Mouse (Mus musculus): ENCODE measurements around the gene Map3k7.

Gene Map3k7

DNA sequence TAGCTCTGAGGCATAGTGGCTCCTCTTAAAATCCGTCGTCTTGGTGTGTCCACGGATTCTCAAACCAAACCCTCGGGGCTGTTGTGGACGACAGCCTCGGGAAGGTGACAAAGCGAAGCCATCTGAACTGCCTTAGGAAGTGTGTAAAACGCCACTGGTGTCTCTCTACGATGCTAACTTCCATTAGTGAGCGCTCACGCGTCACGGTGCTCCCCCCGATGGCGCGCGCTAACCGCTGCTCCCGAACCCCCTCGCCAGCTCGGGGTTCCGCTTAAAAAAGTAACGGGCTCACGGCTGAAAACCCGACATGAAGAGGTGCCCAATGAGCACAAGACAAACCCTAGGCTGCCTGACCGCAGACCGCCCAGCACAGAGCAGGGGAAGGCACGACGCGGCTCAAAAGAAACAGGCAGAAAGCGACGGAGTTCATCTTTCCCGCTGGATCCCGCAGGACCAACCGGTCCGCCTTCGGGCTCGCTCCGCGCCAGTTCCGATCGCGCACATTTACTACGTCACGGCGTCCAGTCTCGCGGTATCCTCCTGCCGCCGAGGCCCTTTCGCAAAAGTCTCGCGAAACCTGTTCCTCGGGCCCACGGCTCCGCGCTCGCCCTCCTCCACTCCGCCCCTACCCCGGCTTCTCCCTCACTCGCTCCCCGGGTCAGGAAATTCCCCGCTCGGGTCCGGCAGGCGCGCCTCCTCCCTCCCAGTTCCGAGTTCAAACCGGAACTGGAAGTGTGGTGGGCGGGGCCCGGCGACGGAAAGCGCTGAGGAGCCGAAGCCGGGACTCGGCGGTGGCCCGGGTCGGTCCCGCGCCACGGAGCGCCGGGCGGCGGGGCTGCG lies at the start of gene Map3k7:
Gene Map3k7, plus strand, starts transcription at position 744 of the 840 bp plus-strand sequence.
- DNase-seq (ENCODE audit: low spot score): peak; percentile 96

DNA sequence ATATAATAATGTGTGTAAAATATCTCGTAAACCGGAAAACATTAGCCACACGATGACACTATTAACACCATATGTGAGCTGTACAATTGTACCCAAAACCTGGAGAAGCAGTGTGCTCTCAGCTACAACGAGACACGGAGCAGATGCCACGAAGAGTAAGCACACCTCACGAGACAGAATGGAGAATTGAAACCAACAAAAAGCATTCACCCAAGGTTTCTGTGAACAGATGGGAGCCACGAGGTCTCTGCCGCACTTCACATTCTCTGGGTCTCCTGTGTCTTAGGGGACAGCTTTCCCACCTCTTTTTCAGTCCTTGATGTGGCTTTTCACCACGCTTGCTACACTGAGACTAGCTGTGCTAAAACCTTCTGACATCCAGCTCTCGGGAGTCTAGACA lies 48.8 kb upstream of the Map3k7 start:
- DNase-seq (ENCODE audit: low spot score): no peak

DNA sequence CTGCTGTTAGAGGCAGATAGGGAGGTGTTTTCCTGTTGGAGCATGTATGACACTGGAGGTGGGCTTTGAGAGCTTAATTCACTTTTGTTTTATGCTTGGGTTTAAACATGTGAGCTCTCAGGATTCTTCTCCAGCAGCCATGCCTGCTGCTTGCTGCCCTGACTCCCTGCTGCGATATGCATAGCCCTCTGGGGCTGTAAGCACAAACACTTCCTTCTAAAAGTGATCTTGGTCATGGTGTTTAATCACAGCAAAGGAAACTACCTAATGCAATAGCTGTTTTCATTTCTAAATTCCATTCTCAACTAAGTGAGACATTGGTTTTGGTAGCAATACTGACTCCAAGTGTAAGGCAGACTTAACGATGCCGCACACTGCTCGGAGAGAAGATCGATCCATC lies 45.2 kb upstream of the Map3k7 start:
- no peak for DNase-seq (ENCODE audit: low spot score)

DNA sequence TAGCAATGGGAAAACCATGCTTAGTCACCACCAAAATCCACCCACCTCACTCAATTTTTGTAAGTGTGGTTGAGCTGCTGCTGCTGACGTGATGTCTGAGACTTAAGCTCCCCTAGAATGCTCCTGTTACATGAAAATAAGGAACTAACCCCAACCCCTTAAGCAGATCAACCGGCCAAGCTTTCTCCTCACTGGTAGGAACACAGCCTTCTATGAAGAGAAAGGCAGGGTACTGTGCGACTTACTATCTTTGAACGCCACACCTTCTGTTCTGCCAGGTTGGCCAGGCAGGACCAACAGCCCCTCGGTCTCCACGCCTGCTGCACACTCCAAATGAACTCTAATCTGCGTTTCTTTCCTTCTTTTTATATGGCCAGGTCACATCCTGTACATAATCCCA lies 41.7 kb upstream of the Map3k7 start:
- DNase-seq (ENCODE audit: low spot score): no peak

GRCm38 (mm10) chr4:31923437-31923836 lies 40.5 kb upstream of the Map3k7 start:
- no peak for DNase-seq (ENCODE audit: low spot score)

DNA sequence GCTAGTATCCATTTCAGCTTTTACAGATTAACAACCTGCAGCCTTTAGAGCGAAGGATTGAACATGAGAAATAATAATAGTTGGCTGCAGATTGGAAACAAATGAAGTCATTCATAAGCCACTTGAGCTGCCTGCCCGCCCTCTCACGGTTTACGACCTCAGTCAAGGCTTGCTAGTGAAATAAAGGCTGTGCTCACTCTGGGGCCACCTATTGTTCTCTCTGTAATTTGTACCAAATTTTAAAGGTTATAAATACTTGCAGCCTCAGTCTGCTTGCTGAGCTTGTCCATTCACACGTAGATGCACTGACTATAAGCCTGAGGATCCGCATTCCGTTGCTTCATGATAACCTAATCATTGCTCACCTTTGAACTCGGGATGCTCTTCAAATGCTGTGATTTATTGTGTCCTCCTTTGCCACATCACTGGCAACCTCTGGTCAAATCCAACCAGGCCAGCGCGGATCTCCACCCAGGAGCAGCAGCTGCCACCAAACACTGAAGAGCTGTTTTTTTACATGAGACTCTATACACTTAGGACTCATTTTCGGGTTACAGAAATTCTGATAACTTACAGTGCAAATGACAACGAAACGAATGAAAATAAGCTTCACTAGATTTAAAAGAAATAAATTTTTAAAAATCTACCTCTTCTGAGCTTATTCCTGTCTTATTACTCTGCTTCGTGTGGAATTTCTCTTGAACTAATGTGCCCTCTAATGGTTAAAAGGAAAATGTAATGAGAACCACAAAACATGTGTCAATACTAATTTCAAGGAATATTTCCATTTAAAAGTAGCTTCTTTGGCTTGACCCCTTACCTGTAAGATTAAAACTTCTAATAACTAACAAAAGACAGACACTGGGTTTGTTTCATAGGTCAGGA lies 39.4 kb upstream of the Map3k7 start:
- DNase-seq (ENCODE audit: low spot score): no peak

- no peak for DNase-seq (ENCODE audit: low spot score)
These were observed 30.7 kb upstream of the Map3k7 start for GRCm38 (mm10) chr4:31933171-31933570.

GRCm38 (mm10) chr4:31935831-31936306 lies 28.0 kb upstream of the Map3k7 start:
- no peak for DNase-seq (ENCODE audit: low spot score)

- DNase-seq (ENCODE audit: low spot score): no peak
These were observed 27.5 kb upstream of the Map3k7 start for GRCm38 (mm10) chr4:31936358-31936757.

- DNase-seq (ENCODE audit: low spot score): no peak
These were observed 27.0 kb upstream of the Map3k7 start for GRCm38 (mm10) chr4:31936911-31937375.

DNA sequence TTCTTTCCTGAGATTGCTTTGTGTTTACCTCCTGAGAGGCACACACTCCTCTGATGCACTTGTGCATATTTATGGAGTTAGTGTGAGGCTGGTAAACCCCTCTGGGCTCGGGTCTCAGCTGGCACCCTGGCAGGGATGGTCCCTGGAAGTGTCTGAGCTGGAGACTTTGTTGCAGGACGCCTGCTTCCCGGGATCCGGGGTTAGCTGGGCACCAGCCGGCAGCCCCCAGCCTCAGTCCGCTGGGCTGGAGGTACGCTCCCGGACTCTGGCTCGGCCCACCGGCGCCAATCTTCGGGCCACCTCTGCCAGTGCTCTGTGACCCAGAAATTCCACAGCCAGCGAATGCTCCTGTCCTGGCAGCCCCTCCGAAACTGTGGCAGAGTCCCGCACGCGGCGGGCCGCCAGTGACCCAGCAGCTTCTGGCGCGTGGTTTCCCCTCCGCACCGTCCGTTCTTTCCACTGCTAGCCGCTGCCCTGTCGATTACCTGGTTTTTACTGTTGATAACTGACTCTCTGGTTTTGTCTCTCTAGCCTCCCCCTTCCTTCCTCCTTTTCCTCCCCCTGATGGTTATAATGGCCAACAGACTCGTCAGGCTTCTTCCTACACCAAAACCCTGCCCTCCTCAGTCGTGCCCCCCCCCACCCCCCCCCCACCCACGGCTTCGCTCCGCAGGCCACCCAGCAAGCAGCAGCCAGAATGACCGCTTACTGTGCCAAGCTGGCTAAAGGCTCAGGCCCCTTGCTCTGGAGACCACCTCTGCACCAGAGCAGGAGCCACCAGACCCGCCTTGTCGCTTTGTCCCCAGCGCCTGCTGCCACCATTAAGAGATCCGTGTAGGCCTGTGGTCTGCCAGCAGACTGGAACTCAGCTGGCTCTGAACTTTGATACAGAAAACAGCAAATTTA lies 26.3 kb upstream of the Map3k7 start:
- DNase-seq (ENCODE audit: low spot score): no peak

- no peak for DNase-seq (ENCODE audit: low spot score)
These were observed 25.3 kb upstream of the Map3k7 start for GRCm38 (mm10) chr4:31938416-31939106.

DNA sequence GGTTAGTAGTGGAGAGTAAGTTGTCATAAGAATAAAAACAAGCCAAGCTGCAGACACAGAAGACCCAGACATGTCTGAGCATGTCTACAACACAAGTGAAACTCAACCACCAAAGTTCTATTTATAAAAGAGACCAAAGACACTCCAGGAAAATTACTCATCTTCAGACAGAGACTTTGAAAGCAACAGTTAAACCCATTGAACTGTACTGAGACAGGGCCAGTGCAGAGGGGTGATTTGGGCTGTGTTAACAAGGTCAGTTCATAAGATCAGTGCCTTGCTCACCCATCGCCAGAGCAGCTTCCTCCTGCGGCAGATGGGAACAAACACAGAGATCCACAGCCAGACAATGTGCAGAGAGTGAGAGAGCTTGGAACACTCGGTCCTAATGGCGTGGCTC lies 22.3 kb upstream of the Map3k7 start:
- DNase-seq (ENCODE audit: low spot score): no peak

GRCm38 (mm10) chr4:31943045-31943444 lies 20.9 kb upstream of the Map3k7 start:
- no peak for DNase-seq (ENCODE audit: low spot score)

DNA sequence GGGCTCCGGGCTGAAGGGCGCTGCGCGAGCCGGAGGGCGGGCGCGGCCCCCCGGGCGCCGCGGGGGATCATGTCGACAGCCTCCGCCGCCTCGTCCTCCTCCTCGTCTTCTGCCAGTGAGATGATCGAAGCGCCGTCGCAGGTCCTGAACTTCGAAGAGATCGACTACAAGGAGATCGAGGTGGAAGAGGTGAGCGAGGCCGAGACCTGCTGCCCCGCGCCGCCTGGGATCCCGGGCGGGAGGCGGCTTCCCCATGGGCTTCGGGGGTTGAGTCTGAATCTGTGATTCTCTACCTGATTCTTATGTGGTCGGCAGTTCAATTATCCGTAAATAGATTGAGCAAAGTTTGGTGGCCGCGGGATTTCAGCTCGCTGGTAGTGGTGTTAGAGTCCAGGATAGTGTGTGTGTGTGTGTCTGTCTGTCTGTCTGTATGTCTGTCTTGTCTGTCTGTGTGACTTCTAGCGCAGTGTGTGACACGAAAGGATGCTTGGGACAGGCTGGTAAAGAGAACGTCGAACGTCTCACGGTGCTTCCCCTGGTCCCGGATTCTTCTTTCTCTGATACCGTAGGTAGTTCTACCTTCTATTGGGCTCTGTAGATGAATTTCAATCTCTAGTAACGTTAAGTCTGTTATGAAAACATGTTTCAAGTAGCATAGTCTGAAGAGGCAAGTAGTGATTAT lies 438 bp downstream of the Map3k7 start:
- DNase-seq (ENCODE audit: low spot score): no peak

DNA sequence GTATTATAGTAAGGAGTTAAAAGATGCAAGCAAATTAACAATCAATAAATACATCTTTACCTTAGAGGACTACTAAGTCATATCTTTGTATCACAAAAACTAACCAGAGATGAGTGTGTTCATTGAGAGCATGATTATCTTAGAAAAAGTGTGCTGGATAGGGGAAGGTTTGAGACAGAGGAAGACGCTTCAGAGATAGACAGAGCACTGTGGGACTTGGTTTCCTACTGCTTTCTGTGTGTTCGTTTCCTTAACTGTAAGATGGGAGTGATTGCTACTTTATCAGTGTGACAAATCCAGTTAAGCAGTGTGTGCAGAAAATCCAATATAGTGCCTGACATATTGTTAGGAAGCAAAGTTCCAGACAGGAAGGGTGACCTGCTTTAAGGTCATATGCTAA lies 1.3 kb downstream of the Map3k7 start:
- no peak for DNase-seq (ENCODE audit: low spot score)

DNA sequence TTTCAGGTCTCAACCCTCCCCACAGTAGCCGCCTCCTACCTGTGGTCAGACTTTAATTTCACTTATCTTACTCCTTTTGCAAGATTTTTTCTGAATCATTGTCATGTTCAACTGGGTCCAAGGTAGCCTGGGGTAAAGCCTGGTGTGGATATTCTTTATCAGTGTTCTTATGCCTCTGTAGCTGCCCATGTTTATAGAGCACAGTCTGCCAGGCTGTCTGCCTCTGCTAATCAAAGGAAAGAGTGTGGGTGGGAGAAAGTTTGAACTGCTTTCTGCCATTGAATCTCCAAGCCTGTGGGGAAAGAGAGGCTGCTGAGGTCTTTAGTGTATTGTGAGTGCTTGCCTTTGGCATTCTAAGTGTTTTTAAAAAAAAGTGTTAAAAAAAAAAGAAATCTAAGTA lies 7.5 kb downstream of the Map3k7 start:
- DNase-seq (ENCODE audit: low spot score): no peak

DNA sequence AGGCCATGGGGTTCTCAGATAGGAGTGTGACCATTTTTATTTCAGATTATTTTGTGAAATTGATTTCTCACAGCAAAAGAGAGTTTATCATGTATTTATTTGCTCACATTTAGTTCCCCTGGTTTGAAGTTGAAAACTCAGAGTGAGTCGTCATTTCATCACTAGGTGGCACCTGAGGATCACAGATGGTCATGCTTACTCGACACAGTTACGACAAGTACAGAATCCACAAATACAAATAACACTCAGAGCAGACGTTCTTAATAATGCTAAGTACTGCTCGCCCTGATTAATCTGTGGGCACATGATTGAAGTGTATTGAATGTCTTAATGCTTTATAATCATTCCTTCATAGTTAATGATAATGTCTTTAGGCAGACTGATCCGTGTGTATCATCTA lies 8.3 kb downstream of the Map3k7 start:
- no peak for DNase-seq (ENCODE audit: low spot score)

GRCm38 (mm10) chr4:31975260-31975950 lies 11.5 kb downstream of the Map3k7 start:
- no peak for DNase-seq (ENCODE audit: low spot score)

- DNase-seq (ENCODE audit: low spot score): no peak
These were observed 18.0 kb downstream of the Map3k7 start for GRCm38 (mm10) chr4:31981863-31982262.

Data from ovary, postnatal 14 days (tissue).